Mouse (Mus musculus) intestine, postnatal 0 days (tissue): ENCODE results near the gene Dnajb5. TPM values are rescaled to one million over a fixed set of nuclear protein-coding genes. Genes with fewer than 3 reads are reported as not detected.
"Not testable (repeated sequence)": the region's sequence is repeated elsewhere in the genome, so short reads cannot be mapped to it uniquely, and the experiment has no call there.

Experiments used
- ATAC-seq: fragments of 200-750 bp; cut with Nextera tagmentation; 2 replicates; pipeline ENCODE4 v1.8.0; 2017; ENCODE audit warnings: mild to moderate bottlenecking, moderate TSS enrichment, moderate library complexity
- H3K27ac ChIP-seq: fragments of 300-500 bp; sonication (generic); 2 replicates; pipeline ENCODE4 v1.5.1; 2014; ENCODE audit warnings: mild to moderate bottlenecking, low read depth, low read length, moderate library complexity
- H3K27me3 ChIP-seq: fragments of 300-500 bp; sonication (generic); replicated peaks from 2 replicates; pipeline ENCODE4 v1.6.1; 2014; ENCODE audit warnings: low read length, mixed read lengths; ENCODE audit not compliant: control insufficient read depth, insufficient read depth
- H3K36me3 ChIP-seq: fragments of 300-500 bp; sonication (generic); 2 replicates; pipeline ENCODE4 v1.6.1; 2014; ENCODE audit warnings: mild to moderate bottlenecking, moderate library complexity; ENCODE audit not compliant: control insufficient read depth, insufficient read depth
- H3K4me1 ChIP-seq: fragments of 300-500 bp; sonication (generic); replicated peaks from 2 replicates; pipeline ENCODE4 v1.6.1; 2014; ENCODE audit warnings: antibody characterized with exemption, low read length, mixed read lengths; ENCODE audit not compliant: control insufficient read depth, insufficient read depth
- H3K4me2 ChIP-seq: fragments of 300-500 bp; sonication (generic); replicated peaks from 2 replicates; pipeline ENCODE4 v1.6.1; 2014; ENCODE audit warnings: low read depth, mild to moderate bottlenecking, moderate library complexity
- H3K4me3 ChIP-seq: fragments of 300-500 bp; sonication (generic); 2 replicates; pipeline ENCODE4 v1.5.1; 2014; ENCODE audit warnings: low read depth, low read length
- H3K9ac ChIP-seq: fragments of 300-500 bp; sonication (generic); 2 replicates; pipeline ENCODE4 v1.6.1; 2014; ENCODE audit warnings: mild to moderate bottlenecking, low read depth, low read length
- H3K9me3 ChIP-seq: fragments of 300-500 bp; sonication (generic); 2 replicates; pipeline ENCODE4 v1.6.1; 2016; ENCODE audit warnings: mixed run types; ENCODE audit not compliant: control insufficient read depth
- CTCF ChIP-seq: sonication (generic); IDR thresholded peaks from 2 replicates; pipeline ENCODE4 v1.5.1; 2016; ENCODE audit warnings: low read depth, mild to moderate bottlenecking, control low read depth, antibody characterized with exemption, moderate library complexity
- WGBS: fragments of 180-500 bp; shearing (Covaris S2); extraction: QIAGEN DNeasy Blood & Tissue Kit; methylation state at CpG from one replicate; pipeline ENCODE4 v1.1.7; 2014; 5-methylcytosine and 5-hydroxymethylcytosine counted together
- polyA plus RNA-seq: library from polyadenylated mRNA; unstranded; fragments of >200 nt; fragmentation: Nextera tagmentation; extraction: Ambion mirVana; gene quantifications from 2 replicates; pipeline ENCODE4 v1.2.1, GENCODE M21; 2015

The Dnajb5 gene
- polyA plus RNA-seq, 1 experiment from 2014 or later = 8.8 TPM

DNA sequence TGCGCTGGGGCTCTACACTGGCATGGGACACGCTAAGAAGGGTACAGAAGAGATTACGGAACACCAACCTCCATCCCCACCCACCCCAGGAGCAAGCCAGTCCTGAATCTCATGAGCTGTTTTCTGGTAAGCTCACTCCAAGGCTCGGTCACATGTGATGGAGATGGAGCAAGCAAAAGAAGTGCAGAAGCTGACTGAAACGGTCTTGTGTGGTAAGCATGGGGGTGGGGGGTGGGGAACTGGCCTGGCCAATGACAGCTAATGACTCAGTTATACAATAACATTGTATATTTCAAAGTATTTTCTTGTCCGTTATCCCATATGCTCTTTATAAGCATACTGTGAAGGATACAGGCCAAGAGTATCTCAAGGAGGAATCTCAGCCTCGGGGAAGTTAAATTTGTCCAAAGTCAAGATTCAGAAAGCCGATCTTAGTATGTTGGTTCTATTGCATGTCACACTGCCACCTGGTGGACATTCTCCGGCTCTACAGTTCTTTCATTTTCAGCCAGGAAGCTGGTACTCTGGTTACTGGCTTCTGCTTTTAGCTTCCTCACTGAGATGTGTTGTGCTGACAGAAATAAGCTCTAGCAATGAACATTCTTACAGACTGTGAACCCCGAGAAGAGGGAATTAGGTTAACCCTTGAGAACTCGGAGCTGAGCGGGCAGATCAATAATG is 15.6 kb downstream of the Dnajb5 start:
- Histone ChIP-seq H3K4me2 (peak overlapping the region; percentile 37; the same call in 1 of the 2 replicates), H3K36me3 (no peaks in the 10 kb centered on the region), H3K9me3 (no peaks in the 10 kb centered on the region), H3K27ac (no peak overlapping the region), H3K27me3 (peaks cover 6% of the 10 kb centered on the region; the same call in 1 of the 2 replicates), H3K4me1 (no peaks in the 10 kb centered on the region), H3K9ac (no peak overlapping the region), H3K4me3 (0 out of 2 replicates have a peak overlapping the region, but pooled peaks have one; percentile 12)
- TF ChIP-seq CTCF = peak; percentile 90
- no peak for ATAC-seq
- WGBS = 15% methylated on average over 12 of the region's 12 CpGs

DNA sequence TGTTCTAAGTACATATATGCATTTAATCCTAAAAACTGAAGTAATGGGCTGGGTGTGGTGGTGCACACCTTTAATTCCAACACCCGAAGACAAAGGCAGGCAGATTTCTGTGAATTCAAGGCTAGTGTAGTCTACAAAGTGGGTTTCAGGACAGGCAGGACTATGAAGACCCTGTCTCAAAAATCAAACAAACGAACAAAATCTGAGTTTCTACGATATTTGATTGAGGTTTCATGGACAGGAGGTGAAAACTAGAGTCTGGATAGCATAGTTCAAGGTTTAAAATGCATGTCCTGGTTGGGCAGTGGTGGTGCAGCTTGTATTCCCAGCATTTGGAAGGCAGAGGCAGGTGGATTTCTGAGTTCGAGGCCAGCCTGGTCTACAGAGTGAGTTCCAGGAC is 19.7 kb downstream of the Dnajb5 start, which contains the start of gene 1700022I11Rik:
Gene 1700022I11Rik, plus strand, starts transcription at position 301 of the 400 bp plus-strand sequence.
- no peak within 1 kb of the TSS for H3K4me3 ChIP-seq
- TF ChIP-seq CTCF = no peak
- no peak within 1 kb of the TSS for H3K9ac ChIP-seq
- no peaks in the 10 kb centered on the region for H3K4me1 ChIP-seq
- ATAC-seq = no peak
- H3K36me3 ChIP-seq = no peaks in the 10 kb centered on the region
- H3K27me3 ChIP-seq = peaks cover 3% of the 10 kb centered on the region; the same call in 1 of the 2 replicates
- WGBS = 91% methylated on average over 4 of the region's 4 CpGs
- no peak within 1 kb of the TSS for H3K4me2 ChIP-seq
- no peak within 1 kb of the TSS for H3K27ac ChIP-seq
- no peaks in the 10 kb centered on the region for H3K9me3 ChIP-seq

DNA sequence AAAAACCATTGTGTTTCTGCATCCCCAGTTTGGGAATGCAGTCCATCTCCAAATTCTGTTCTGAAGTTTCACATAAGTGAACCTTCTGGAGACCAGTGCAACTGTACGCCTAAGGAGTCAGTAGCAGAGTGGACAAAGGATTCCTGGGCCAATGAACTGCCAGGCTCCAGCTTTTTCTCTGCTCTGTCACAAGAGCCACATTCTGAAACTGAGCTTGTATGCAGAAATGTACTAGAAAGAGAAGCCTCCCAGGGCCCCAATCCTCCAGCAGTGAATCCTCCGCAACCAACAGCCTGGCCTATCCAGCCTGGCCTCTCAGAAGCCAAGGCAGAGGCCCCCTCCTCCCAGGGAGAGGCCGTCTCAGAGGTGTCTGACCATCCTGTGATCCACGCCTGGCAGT is 23.3 kb downstream of the Dnajb5 start:
- no peak overlapping the region for H3K4me3 ChIP-seq
- no peaks in the 10 kb centered on the region for H3K4me1 ChIP-seq
- H3K4me2 ChIP-seq = no peak overlapping the region
- no peaks in the 10 kb centered on the region for H3K9me3 ChIP-seq
- H3K36me3 ChIP-seq = no peaks in the 10 kb centered on the region
- no peak overlapping the region for H3K27ac ChIP-seq
- 72% methylated on average over 4 of the region's 4 CpGs for WGBS
- H3K27me3 ChIP-seq = no peaks in the 10 kb centered on the region
- no peak for TF ChIP-seq CTCF
- ATAC-seq = no peak
- H3K9ac ChIP-seq = no peak overlapping the region

DNA sequence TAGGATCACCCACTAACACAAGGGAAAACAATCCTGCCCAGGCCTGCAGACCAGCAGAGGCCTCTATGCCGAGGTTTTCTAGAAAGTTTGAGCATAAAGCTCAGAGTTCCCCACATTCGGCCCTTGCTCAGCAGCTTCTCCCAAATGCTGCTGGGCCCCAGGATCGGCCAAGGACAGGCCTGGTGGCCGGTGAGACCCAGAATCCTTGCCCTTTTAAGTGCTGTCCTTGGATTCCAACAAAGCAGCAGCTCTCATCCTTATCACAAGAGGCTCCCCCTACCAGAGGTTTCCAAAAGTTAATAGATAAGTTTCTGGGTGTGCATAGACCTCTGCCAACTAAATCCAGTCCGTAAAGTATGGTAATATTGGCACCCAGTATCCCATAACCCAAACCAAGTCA is 24.3 kb downstream of the Dnajb5 start:
- 74% methylated on average over 5 of the region's 5 CpGs for WGBS
- no peak overlapping the region for H3K4me2 ChIP-seq
- peaks cover 6% of the 10 kb centered on the region for H3K36me3 ChIP-seq
- H3K4me3 ChIP-seq = no peak overlapping the region
- ATAC-seq = no peak
- H3K4me1 ChIP-seq = no peaks in the 10 kb centered on the region
- H3K27ac ChIP-seq = no peak overlapping the region
- no peaks in the 10 kb centered on the region for H3K27me3 ChIP-seq
- TF ChIP-seq CTCF = no peak
- no peak overlapping the region for H3K9ac ChIP-seq
- no peaks in the 10 kb centered on the region for H3K9me3 ChIP-seq

DNA sequence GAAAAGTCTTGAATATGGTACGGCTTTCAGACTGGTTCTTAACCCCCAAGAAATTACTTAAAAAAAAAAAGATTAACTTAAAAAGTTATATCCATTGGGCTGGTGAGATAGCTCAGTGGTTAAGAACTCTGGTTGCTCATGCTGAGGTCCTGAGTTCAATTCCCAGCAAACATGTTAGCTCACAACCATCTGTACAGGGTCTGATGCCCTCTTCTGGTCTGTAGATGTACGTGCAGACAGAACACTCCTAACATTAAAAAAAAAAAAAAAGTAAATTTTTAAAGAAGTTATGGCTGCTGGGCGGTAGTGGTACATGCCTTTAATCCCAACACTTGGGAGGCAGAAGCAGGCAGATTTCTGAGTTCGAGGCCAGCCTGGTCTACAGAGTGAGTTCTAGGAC is 28.4 kb downstream of the Dnajb5 start:
- H3K36me3 ChIP-seq = peaks cover 42% of the 10 kb centered on the region
- WGBS = 92% methylated on average over 4 of the region's 4 CpGs

DNA sequence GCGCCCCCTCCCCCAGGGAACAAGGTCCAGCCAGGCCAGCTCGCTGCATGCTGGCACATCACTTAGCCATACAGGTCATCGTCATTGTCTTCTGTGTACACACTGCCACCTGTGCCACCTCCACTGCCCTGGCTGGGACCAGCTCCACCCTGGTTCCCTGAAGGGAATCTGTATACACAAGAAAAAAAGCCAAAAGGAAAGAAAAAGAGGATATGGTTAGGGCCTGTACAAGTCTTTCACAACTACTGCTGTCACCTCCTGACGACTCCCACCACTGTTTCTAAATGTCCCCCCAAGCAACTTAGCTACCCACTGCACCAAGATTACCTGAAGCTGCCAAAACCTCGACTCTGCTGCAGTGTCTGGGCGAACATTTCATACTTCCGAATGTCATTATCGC is 30.9 kb downstream of the Dnajb5 start:
- H3K4me1 ChIP-seq, H3K4me2 ChIP-seq, H3K27ac ChIP-seq, H3K9me3 ChIP-seq, H3K4me3 ChIP-seq, H3K27me3 ChIP-seq, H3K9ac ChIP-seq: not testable (repeated sequence)
- H3K36me3 ChIP-seq = peaks cover 65% of the 10 kb centered on the region
- 0 out of 2 replicates have a peak, but pooled peaks have one; percentile 4 for ATAC-seq
- WGBS = 86% methylated on average over 7 of the region's 8 CpGs

More for the DNA sequence above, 28.4 kb downstream of the Dnajb5 start:
- Histone ChIP-seq H3K4me1 (no peaks in the 10 kb centered on the region), H3K9ac (no peak overlapping the region), H3K27me3 (no peaks in the 10 kb centered on the region), H3K27ac (no peak overlapping the region), H3K9me3 (no peaks in the 10 kb centered on the region), H3K4me2 (no peak overlapping the region), H3K4me3 (no peak overlapping the region)
- ATAC-seq = no peak
- TF ChIP-seq CTCF = peak; percentile 45
